Mouse (Mus musculus) ES-Bruce4 (cell line): ENCODE measurements around the gene Tmbim1.

Source experiments
- CTCF ChIP-seq: IDR thresholded peaks from one replicate; pipeline ENCODE4 v1.8.1; 2011; ENCODE audit warnings: low read depth, low read length
- EP300 ChIP-seq: IDR thresholded peaks from 2 replicates; pipeline ENCODE4 v1.6.1; 2011; ENCODE audit warnings: low read depth, low read length; ENCODE audit not compliant: insufficient read depth
- POLR2A ChIP-seq: IDR thresholded peaks from one replicate; pipeline ENCODE4 v1.8.1; 2011; ENCODE audit warnings: low read length; ENCODE audit not compliant: insufficient read depth

DNA sequence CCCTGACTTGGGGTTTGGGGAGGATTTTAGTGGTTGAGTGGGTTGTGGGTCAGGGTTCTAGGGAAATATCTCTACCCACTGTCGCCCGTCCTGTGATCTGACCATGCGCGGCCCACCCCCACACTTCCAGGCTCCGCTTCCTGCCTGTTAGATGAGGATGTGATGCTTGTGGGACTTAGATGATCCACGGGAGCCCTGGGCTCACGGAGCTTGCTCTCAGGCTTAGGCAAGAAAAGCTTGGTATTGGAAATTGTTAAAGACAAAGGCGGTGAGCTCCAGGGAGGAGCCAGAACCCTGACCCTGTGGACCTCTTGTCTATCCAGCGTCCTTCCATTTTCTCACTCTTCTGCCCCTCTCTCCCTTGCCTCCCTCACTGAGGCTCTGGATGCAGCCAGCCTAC lies 34.5 kb upstream of the Tmbim1 start:
- TF ChIP-seq CTCF: no peak
- no peak for TF ChIP-seq POLR2A
- TF ChIP-seq EP300: no peak
